Mouse (Mus musculus): ENCODE measurements around the gene Angel1.

Angel1 gene

GRCm38 (mm10) chr12:86702690-86703089 lies 23.6 kb downstream of the Angel1 start:
- DNase-seq (ENCODE audit: low spot score in 2 of 2): no peak

- no peak for DNase-seq (ENCODE audit: low spot score in 2 of 2)
These were observed 24.8 kb downstream of the Angel1 start for GRCm38 (mm10) chr12:86701491-86701890.

GRCm38 (mm10) chr12:86700927-86701310 lies 25.3 kb downstream of the Angel1 start:
- no peak for DNase-seq (ENCODE audit: low spot score in 2 of 2)

GRCm38 (mm10) chr12:86699965-86700926 lies 26.0 kb downstream of the Angel1 start:
- DNase-seq (ENCODE audit: low spot score in 2 of 2): no peak

GRCm38 (mm10) chr12:86698537-86698936 lies 27.7 kb downstream of the Angel1 start:
- no peak for DNase-seq (ENCODE audit: low spot score in 2 of 2)

- DNase-seq (ENCODE audit: low spot score in 2 of 2): no peak
These were observed 28.3 kb downstream of the Angel1 start for GRCm38 (mm10) chr12:86697996-86698395.

GRCm38 (mm10) chr12:86694441-86694840 lies 31.8 kb downstream of the Angel1 start:
- DNase-seq (ENCODE audit: low spot score in 2 of 2): no peak

- no peak for DNase-seq (ENCODE audit: low spot score in 2 of 2)
These were observed 32.9 kb downstream of the Angel1 start for GRCm38 (mm10) chr12:86693389-86693788.

GRCm38 (mm10) chr12:86692471-86693356 lies 33.5 kb downstream of the Angel1 start:
- no peak for DNase-seq (ENCODE audit: low spot score in 2 of 2)

- DNase-seq (ENCODE audit: low spot score in 2 of 2): no peak
These were observed 35.4 kb downstream of the Angel1 start for GRCm38 (mm10) chr12:86690700-86691485.

- no peak for DNase-seq (ENCODE audit: low spot score in 2 of 2)
These were observed 37.3 kb downstream of the Angel1 start for GRCm38 (mm10) chr12:86688917-86689316.

GRCm38 (mm10) chr12:86687971-86688573 lies 38.2 kb downstream of the Angel1 start:
- no peak for DNase-seq (ENCODE audit: low spot score in 2 of 2)

- no peak for DNase-seq (ENCODE audit: low spot score in 2 of 2)
These were observed 38.8 kb downstream of the Angel1 start for GRCm38 (mm10) chr12:86687445-86687955.

GRCm38 (mm10) chr12:86686551-86687330 lies 39.5 kb downstream of the Angel1 start:
- DNase-seq (ENCODE audit: low spot score in 2 of 2): no peak

- DNase-seq (ENCODE audit: low spot score in 2 of 2): no peak
These were observed 41.0 kb downstream of the Angel1 start for GRCm38 (mm10) chr12:86685275-86685674.

GRCm38 (mm10) chr12:86683698-86684097 lies 42.6 kb downstream of the Angel1 start:
- no peak for DNase-seq (ENCODE audit: low spot score in 2 of 2)

- DNase-seq (ENCODE audit: low spot score in 2 of 2): no peak
These were observed 44.1 kb downstream of the Angel1 start for GRCm38 (mm10) chr12:86682178-86682577.

- DNase-seq (ENCODE audit: low spot score in 2 of 2): no peak
These were observed 44.6 kb downstream of the Angel1 start for GRCm38 (mm10) chr12:86681626-86682025.

GRCm38 (mm10) chr12:86680591-86681193 lies 45.6 kb downstream of the Angel1 start:
- no peak for DNase-seq (ENCODE audit: low spot score in 2 of 2)

- DNase-seq (ENCODE audit: low spot score in 2 of 2): no peak
These were observed 46.2 kb downstream of the Angel1 start for GRCm38 (mm10) chr12:86679991-86680491.
